Mouse (Mus musculus): ENCODE results near the gene Gsdme.

Gene Gsdme

DNA sequence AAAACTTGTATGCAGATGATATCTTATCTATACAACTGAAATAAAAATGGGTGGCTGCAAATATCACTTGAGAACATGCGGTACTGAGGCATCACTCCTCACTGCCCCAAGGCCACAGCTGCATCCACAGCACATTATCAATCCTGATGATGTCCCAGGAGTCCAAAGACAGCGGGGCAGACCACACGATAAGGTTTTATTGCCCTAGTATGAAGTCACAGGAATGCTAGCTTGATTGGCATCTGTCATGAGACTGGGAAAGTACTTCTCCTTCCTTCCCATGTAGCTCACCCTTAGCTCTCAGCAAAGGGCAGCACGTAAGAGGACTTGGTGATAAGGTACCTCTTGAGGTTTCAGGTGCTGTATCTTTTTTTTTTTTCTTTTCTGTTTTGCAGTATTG, 19.5 kb downstream of the Gsdme start:
- no peak for DNase-seq

DNA sequence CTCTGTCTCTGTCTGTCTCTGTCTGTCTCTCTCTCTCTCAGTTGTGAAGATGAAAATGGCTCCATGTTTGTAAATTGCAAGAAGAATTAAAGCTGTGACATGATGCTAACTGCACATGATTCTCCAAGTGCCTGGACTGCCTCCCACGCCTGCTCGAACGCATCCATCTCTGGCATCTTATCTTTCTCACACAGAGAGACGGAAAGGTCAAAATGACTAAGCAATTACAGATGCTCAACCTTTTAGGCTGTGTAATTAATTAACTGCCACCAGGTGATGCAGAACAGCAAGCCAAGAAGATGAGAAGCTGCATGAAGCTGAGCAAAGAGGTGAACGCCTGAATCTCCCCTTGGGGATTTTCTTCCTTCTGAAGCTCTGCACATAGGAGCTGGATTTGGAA, 23.2 kb downstream of the Gsdme start:
- no peak for DNase-seq

DNA sequence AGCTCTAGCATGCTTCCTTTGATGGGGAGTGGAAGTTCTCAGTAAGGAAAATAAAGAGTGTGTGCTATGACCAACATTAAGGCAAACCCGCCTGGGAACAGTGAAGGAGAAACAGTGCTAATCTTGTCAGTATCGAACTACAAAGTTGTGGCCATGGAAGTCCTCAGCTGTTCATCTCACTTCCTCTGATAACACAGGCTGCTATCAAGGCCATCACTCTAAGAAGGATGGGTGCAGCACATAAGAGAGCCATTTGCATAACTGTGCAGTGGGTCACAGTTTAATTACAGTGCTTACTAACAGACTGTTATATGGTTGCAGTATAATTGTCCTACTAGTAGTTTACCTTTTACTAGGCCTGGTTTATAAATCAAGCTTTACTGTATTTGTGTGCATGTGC, 23.8 kb downstream of the Gsdme start:
- DNase-seq: no peak

DNA sequence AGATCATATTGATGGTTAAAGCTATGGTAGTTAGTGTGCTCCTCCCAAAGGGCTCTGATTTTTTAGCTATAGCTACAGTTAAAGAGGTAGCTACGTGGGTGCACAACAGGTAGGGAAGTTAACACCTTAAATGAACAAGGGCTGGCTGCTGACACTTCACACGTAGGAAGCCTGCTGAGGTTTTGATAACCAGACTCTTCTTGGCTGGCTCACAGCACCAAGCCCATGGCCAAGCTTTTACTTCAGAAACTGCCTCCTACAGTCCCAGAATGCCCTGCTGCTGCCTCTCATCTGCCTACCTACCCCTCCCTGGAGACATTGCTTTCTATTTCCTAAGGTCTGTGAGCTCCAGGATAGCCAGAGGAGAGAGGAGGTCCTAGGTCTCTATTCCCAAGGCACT, 25.7 kb downstream of the Gsdme start:
- no peak for DNase-seq

DNA sequence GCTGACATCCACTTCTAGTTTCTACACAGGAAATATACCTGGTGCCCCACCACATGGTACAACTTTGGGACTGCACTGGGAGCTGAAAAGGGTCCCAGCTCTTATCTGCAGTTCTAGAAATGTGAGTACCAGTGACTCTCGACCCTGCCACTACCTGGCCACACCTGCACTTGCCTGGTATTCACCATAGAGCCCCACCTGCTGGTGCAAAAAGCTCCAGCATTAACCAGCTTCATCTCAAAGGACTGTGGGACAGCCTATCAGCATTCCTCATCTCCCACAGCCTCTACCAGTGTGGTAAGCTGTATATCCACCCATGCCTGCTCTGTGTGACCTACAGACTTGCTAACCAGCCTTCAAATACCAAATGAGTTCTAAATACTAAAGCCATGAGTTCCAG, 30.7 kb downstream of the Gsdme start:
- no peak for DNase-seq

DNA sequence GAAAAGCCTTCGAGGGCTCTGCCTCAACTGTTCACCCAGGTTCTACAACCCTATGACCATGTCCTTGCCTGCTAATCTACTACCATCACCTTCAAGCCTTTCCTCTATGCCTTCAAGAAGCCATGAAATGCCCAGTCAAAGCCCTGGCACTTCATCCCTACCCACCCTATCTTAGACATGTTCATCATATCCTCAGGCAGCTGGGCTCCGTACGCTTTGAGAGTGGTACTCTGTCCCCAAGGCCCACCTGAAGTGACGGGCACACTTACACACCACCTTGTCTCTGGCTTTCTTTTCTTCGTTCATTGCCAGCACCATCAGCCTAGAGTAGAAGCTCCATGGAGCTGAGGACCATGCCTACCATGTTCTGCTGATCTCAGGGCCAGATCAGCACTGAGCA, 32.4 kb downstream of the Gsdme start:
- no peak for DNase-seq

DNA sequence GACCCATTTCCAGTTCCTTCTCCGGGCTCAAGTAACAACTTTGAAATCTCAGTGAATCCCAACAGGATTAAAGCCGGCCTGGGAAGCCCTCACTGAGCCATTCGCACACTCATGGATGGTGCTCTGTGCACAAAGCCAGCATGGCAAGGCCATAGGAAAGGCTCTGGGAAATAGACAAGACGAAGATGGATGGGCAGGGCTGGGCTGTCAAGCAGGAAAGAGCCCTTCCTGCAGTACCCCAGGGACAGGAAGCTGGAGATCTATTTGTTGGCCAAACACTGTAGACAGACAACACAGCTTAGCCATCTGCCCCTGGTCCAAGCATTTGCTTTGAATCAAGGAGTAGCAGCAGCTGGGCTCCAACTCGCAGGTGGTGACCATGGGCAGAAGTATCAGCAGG, 35.5 kb downstream of the Gsdme start:
- DNase-seq: peak in 1 of 2 experiments; percentile 22

GRCm38 (mm10) chr6:50225232-50225631, 38.4 kb downstream of the Gsdme start:
- DNase-seq: no peak

DNA sequence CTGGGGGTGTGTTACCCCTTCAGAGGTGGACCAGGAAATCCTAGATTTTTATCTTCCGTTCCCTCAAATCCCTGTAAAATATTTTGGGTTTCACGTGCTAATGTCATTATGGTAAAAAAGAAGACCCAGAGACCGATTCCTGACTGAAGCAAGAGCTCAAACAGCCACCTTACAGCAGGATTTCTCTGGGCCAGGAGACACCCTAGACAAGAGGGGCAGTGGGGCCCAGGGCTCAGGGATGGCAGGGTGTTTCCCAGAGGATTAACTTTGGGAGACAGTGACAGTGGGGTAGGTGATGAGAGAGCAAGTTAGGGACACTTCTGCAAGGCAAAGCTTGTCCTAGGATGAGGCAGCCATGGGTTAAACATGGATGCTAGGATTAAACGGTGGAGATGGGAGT, 40.1 kb downstream of the Gsdme start:
- no peak for DNase-seq

DNA sequence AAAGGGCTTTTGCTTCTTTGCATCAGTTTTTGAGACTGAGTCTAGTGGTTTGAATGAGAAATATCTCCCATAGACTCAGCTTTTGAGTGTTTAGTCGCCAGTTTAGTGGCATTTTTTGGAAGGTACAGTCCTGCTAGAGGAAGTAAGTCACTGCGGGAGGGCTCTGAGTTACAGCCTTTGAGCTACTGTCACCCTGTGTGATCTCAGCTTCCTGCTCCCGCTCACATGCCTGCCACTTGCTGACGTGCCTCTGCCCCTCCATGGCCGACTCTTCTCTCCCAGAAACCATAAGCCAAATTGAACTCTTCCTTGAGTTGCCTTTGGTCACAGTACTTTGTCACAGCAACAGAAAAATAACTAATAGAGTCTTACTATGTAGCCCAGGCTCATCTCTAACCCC, 40.7 kb downstream of the Gsdme start:
- no peak for DNase-seq

DNA sequence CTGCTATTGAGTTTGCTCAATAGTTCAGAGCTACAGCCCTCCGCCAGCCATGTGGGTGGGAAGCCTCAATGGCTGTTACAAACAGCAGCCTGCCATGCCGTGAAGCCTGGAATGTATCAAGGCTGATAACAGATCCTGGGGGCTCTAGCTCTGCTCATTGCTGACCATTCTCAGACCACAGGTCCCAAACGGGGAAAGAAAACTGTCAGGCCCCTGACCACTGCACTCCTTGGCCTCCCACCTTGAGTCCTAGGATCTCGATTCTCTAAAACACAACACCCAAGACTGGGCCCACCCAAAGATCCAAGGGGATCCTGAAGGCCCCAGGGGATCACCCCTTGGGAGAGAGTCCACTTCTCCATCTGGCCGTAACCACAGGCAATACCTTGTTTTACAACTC, 41.3 kb downstream of the Gsdme start:
- DNase-seq: no peak

- peak; percentile 65 for DNase-seq
Observed at GRCm38 (mm10) chr6:50220863-50221262, 42.8 kb downstream of the Gsdme start.

DNA sequence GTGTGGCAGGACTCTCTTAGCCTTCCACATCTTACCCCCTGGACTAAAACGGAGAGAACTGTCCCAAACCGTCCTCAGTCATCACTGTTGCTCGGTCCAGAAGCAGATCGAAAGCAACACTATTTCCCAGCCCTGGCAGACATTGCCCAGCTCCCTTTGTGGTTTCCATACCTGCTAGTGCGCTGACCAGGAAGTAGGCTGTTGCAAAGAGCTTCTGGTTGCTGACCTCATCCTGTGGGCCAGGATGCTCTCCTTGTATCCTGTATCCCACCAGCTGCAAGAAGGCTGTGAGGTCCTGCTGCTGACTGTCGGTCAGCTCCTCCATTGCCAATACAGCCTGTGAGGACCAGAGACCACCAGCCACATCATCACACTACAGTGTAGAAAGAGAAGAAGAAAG, 44.6 kb downstream of the Gsdme start:
- DNase-seq: no peak

- DNase-seq: no peak
Observed at GRCm38 (mm10) chr6:50218628-50219027, 45.0 kb downstream of the Gsdme start.

GRCm38 (mm10) chr6:50215986-50216385, 47.7 kb downstream of the Gsdme start:
- no peak for DNase-seq

GRCm38 (mm10) chr6:50215373-50215745, 48.3 kb downstream of the Gsdme start:
- peak in 1 of 2 experiments; percentile 24 for DNase-seq

- DNase-seq: peak in 1 of 2 experiments; percentile 23
Observed at GRCm38 (mm10) chr6:50214711-50215372, 48.8 kb downstream of the Gsdme start.

- no peak for DNase-seq
Observed at GRCm38 (mm10) chr6:50205093-50205492, 58.6 kb downstream of the Gsdme start.

- no peak for DNase-seq
Observed at GRCm38 (mm10) chr6:50204356-50204755, 59.3 kb downstream of the Gsdme start.

- no peak for DNase-seq
Observed at GRCm38 (mm10) chr6:50193851-50194250, 69.8 kb downstream of the Gsdme start.

- no peak for DNase-seq
Observed at GRCm38 (mm10) chr6:50192822-50193221, 70.8 kb downstream of the Gsdme start.

- DNase-seq: no peak
Observed at GRCm38 (mm10) chr6:50192169-50192568, 71.5 kb downstream of the Gsdme start.

DNA sequence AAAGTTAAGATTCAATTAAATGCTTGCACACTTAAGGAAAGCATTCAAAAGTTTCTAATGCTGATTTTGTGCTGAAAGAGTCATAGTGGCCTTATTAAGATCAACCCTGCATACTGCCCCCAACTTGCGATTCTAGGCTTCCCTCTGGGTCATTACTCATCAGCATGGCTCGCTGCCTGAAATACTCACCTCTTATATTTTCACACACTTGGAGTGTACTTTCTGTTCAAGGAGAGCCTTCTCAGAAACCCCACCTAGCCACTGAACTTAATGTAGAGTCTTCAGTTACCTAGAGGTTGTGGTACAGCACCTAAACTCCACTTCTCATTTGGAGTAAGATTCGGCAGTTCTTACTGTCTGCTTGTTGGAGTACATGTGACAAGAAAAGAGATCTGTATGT, 72.1 kb downstream of the Gsdme start:
- no peak for DNase-seq

- no peak for DNase-seq
Observed at GRCm38 (mm10) chr6:50189376-50189775, 74.3 kb downstream of the Gsdme start.

DNA sequence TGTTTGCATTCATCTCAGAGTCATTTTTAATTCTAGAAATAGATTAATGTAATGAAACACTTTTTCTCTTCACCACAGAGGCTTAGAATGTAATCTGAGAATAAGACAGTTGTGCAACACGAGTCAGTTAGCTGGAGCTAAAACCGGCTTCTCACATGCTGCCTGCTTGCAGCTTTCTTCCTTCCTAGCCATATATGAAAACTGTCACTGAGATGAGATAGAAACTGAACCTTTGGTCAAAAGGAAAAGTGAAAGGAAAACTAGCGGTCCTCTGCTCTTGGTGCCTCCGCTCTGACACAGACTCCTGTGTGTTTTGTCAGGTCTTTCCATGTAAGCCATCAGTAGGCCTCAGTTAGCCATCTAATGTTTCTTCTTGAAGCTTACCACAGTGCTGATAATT, 75.7 kb downstream of the Gsdme start:
- DNase-seq: no peak

DNA sequence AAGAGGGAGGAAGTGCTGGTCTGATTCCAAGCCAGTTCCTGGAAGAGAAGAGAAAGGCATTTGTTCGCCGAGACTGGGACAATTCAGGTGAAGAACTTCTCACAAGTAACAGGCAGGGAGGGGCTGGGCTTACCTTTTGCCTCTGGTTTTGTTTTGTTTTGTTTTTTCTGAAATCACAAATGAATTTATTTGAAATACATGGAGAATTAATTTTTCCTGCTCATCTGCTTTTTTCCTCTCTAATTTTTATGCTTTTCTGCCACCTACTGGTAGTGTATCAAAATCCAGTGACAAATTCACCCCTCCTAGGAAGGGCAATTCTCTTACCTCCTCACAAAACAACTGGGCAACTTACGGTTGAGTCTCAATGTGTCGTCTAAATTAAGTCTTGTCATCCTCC, 83.5 kb downstream of the Gsdme start:
- DNase-seq: peak in 1 of 2 experiments; percentile 10

Data from kidney, postnatal 4 days (tissue).